Mouse (Mus musculus) kidney, adult 18-20 months (tissue): ENCODE results near the gene Tmcc3.
"Not testable (repeated sequence)": the region's sequence is repeated elsewhere in the genome, so short reads cannot be mapped to it uniquely, and the experiment has no call there.

ENCODE experiments used
- DNase-seq: peaks from one replicate; pipeline ENCODE4 v3.0.0; 2021

Gene Tmcc3

DNA sequence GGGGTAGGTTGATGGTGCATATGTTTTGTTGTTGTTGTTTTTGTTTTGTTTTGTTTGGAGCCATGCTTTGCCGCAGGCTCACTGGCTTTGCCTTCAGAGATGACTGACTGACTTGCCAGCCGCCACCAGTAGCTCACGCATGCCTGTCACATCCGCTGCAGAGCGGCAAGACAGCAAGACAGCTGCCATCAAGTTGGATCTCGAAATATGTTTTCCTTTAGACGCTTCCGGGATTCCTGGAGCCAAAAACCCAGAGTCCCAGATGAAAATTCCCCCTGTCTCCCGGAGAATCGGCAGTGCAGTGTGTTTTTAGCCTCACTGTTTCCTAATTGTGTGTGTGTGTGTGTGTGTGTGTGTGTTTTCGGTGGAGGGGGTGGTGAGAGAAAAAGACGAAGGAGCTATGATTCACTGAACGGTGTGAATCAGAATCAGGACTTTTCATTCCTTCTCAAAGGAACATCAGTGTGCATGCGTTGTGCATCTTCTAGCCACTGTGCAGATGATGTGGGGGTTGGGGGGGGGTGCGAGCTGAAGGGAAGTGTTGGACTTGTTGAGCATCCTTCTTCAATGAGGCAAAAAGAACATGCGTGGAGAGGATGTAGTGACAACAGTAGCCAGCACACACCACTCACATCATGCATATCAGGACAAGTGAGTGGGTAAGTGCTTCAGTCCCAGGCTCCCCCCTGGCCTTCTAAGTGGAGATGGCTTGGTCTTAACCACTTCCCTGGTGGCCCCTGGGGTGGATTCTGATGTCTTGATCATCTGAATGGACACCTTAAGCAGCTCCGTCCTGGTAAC, 208.8 kb downstream of the Tmcc3 start:
- DNase-seq: no peak

DNA sequence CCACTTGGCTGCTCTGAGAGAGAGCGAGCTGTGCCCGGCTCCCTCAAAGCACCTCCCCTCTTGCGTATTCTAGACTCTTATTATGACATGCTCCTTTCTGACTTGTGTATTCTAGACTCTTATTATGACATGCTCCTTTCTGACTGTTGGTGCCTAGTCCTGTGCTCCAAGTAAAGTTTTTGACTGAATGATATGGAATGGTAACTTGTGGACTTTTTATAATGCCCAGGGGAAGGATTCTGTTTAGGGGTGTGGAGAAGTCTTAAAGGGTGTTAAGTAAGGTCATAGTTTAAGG, 209.3 kb downstream of the Tmcc3 start:
- no peak for DNase-seq

DNA sequence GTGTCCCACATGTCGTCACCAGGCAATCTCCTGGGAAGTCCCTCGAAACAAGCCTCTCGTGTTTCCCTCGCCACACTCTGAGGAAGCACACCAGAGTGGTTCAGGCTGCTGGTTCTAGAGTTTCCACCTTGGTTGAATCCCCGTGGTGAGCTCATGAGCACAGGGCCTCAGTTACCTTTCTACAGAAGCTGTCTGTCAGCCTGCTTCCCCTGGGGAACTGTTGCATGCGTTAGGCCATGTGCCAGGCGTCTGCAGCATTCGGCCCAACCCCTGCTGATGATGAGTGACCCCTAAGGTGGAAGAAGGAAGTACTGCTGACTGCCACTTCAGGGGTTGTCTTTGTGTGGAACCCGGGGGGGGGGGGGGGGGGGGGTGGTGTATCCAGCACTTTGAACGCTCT, 210.0 kb downstream of the Tmcc3 start:
- no peak for DNase-seq

DNA sequence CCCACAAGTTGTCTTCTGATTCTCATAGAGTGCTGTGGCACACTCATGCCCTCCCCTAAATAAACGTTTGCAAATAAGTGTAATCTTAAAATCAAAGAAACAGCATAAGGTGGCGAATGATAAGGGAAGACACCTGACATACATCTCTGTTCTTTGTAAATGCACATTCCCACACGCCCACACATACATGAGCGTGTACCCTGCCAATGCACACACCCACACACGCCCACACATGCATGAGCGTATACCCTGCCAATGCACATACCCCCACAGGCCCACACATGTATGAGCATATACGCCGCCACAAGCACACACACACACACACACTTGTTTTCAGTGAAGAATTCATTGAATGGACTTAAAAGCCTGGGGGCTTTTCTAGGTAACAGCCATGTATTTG, 211.5 kb downstream of the Tmcc3 start:
- no peak for DNase-seq

DNA sequence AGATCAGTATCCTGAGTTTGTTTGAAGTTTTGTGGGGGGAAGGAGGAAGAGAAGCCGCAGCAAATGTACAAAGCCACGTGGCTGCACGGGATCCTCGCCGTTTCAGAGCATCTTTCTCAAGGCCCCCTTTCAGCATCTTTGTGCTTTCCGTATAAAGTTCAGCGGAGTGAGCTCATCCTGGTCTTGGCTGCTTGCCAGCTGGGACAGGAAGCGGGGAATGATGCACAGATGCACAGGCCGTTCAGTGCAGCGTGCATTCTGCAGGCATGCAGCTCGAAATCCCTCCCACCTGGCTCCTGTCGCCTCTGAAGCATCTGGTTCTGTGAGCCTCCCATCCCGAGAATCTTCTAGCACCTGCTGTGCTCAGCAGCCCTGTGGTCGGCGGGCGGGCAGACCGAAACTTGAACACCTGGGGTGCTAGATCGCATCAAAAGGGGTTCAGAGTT, 212.0 kb downstream of the Tmcc3 start:
- DNase-seq: peak; percentile 52

DNA sequence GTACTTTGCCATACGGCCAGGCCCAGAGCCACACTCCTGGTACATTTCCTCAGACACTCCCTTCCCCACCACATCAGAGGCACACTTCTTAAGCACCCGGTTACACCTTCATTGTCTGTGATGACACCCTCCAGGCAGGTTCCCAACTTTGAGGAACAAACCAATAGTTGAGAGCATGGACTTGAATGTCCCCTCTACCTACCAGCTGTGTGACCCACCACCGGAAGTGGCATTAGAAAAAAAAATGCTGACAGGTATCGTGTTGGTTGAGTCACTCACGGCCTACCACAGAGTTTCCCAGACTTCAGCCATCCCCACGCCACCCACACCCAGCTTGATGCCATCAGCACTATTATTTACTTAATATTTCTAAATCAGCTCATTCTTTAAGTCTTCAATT, 213.2 kb downstream of the Tmcc3 start:
- DNase-seq: no peak

DNA sequence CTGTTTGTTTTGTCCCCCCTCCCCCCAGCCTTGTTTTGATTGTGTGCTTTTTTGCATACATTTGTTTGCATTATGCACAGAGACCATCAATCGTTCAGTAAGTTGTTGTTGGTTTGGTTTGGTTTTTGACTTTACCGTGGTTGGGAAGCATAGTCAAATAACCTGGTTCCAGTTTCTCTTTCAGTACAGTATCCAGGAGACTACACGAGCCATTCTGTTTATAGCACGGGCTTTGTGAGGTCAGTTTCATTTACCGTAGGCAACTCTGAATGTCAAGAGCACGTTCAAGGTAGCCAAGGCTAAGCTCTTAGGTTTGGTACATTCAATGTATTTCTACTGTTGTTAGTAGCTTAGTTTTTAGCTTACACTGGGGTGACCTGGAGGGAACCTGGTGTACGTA, 214.0 kb downstream of the Tmcc3 start:
- no peak for DNase-seq

DNA sequence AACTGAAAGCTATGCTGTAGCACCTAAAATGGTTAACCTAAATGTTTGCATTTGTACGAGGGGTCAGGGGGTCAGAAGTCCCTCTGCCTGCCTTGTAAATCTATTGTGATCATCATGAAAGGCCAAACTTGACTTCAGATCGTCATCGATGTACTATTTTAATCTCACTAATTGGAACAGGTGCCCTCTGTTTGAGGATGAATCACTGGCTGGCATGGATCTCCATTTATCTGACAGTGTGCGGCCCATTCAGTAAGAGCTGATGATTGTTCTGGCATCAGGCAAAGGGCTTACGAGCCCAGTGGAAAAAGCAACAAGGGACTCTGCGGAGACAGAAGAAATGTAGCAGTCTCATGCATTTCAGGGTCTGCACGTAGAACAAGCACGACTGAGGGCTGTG, 215.1 kb downstream of the Tmcc3 start:
- DNase-seq: no peak

DNA sequence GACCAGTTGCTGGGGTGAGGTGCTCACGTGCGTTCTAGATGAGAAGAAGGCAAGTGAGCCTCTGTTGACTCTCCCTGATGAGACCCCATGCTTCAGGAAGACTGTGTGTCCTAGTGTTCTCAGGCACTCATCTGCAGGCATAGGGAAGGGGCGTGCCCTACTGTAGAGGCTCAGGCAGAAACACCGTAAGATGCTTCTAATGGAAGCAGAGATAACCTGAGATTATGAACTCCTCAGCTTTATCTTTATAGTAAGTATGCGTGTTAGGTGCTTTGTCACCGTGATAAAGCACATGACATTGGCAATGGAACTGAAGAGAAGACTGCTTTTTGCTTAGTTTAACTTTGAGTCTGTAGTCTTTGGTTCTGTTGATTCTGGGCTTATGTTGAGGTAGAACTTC, 215.5 kb downstream of the Tmcc3 start:
- no peak for DNase-seq

DNA sequence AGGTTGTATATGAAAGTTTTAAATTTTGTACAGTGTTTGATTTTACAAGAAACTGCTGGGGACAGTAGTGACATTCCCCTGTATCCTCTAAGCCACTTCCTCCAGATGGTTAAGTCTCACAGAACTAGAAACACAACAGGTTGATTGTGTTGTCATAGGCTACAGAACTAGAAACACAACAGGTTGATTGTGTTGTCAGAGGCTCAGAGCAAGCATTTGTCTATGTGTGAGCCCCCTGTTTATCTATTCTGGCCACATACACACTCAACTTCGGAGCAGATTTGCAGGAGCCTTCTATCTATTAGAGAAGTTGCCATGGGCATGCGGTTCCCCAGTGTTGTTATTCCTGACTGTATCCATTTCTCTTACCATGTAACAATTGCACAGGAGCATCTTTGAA, 218.3 kb downstream of the Tmcc3 start:
- DNase-seq: no peak

DNA sequence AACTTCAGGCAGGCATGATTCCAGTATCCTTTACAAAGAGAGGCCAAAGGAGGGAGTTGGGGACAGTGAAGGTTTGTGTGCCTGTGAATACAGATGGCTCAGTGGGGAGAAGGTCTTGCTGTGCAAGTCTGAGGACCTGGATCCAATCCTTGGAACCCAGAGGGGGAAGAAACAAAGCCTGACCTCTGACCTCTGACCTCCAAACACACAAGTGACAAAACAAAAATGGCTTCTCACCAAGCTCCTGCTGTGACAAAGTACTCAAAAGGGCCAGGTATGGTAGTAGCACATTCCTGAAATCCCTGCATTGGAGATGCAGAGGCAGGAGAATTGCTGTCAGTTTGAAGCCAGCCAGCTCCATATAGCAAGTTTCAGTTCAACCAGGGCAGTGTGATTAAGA, 219.7 kb downstream of the Tmcc3 start:
- DNase-seq: no peak

DNA sequence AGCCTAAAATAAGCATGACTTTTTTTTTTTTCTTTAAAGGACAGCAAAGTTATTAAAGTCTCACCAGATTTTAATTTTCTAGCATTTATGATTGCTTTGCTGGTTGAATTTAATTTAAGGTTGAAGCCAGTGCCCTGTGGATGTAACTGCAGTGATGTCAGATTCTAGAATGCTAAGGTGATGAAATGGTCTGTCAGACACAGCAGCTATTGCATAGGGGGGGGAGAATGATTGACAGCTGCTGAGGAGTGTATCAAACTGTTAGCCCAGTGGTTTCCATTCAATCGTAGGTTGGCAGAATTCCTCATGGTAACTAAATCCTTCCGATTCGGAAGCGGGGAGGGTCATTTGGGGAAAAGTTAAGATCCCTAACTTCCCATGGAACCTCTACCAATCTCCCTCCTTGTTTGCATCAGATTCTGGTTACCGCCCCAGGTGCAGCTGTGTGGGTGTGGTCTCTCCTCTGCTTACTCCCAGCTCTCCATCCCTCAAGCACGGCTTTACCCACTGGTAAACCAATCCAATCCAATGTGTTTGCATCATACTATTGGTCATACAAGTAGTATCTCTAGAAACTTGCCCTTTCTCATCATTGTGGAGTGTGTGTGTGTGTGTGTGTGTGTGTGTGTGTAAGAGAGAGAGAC, 221.5 kb downstream of the Tmcc3 start:
- no peak for DNase-seq

DNA sequence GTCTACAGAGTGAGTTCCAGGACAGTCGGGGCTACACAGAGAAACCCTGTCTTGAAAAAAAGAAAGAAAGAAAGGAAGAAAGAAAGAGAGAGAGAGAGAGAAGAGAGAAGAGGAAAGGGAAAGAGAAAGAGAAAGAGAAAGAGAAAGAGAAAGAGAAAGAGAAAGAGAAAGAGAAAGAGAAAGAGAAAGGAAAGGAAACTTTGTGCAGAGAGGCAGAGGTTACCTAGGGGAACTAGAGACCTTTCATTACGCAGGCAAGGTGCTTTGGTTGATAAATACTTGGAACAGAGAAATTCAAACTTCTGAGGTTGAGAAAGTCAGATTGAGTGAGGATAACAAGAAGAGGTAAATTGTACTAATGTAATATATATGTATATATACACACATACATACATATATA, 226.9 kb downstream of the Tmcc3 start:
- DNase-seq: not testable (repeated sequence)

DNA sequence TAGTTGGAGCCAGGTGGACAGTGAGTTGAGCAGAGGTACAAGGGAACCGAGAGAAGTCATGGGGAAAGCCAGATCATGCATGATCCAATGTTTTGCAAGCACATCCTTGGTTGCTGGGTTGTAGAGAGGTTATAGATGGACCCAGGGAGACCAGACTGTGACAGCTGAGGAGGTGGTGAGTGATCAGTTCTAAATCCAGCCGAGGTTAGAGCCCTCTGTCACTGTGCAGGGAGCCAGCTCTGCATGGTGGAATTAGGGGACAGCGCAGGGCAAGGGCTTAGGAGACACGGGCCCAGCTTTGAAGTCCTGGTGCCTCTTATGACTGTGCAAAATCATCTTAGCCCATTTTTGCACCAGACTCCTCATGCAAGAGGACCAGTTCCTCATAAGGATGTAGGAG, 228.5 kb downstream of the Tmcc3 start:
- no peak for DNase-seq

DNA sequence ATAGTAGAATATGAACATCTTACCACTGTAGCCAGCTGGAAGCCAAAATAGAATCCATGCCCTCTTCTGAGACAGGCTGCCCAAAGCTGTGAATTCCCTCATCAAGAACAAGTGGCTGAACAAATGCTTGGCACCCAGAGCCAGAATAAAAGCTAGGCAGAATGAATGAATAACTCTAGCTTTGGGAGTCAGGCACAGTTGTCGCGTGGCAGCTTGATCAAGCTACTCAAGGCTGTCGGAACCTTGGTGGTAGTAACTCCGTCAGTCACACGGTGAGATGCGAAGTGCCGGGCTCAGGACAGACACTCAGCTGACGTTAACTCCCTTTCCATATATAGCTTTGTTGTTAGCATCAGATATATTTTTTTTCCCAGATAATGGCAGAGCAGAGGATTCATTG, 232.2 kb downstream of the Tmcc3 start:
- DNase-seq: no peak

DNA sequence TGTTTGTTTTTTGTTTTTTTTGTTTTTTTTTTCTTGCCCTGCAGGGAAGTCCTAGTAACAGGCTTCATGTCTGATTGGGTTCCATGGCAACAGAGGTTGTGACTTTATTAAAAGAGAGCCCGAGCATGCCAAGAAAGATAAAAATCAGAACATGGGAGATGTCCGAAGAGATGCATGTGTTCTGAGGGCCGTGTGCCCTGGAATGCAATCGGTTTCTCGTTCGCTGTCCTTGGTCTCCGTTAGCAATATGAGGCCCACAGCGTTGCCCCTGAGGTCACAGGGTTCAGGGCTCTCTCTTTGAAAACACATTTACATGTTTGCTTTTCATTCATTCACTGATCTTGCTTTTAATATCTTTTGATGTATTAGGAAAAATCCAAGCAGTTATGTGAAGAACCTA, 233.1 kb downstream of the Tmcc3 start:
- no peak for DNase-seq

DNA sequence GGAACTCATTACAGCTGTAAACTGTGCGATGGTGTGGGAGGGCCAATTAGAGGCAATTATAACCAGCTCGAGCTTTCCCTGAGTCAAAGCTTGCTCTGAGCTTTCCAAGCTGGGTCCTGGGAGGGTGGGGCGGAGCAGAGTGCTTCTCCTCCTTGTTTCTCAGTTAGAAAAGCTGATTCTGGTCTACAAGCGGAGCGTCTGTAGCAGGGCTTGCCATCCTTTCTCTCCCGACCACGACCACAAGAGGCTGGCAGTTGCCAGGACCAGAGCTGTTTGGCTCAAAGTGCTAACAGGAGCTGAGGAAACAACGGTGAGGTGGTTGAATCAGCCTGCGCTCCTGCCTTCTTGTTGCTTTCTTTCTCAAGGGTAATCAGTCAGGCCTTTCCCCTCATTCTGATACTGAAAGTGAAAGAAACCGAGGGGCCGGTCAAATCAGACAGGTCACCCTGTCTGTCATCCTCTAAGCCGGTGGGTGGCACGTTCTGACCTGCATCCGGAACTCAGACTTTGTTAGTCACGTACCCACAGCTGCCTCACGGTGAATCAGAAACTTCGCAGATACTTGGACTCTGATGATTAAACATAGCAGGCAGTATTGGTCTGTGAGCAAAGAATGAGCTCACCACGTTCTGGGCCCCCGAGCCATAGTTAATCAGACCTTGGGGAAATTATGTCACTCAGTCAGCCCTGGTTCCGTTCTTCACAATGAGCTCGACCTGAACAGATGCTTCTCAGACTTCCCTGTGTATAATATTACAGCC, 233.7 kb downstream of the Tmcc3 start:
- DNase-seq: peak; percentile 65

DNA sequence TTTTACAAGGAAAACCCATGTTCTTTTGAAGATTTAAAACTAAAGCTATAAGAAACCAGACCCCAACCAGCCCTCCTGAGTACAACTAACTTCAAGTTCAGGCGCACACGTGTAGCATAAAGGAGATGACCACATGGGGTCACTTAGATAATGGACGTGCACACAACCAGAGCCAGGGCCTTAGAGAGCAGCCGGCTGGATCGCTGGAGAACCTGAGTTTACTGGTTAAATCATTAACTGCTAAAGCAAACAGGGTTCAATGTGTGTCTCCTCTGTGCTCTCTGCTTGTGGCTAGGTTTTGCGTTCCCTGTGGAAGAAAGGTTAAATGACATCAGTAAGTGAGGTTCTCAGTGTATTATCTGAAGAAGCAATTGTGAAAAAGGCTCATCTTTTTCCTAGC, 234.9 kb downstream of the Tmcc3 start:
- DNase-seq: peak; percentile 57

DNA sequence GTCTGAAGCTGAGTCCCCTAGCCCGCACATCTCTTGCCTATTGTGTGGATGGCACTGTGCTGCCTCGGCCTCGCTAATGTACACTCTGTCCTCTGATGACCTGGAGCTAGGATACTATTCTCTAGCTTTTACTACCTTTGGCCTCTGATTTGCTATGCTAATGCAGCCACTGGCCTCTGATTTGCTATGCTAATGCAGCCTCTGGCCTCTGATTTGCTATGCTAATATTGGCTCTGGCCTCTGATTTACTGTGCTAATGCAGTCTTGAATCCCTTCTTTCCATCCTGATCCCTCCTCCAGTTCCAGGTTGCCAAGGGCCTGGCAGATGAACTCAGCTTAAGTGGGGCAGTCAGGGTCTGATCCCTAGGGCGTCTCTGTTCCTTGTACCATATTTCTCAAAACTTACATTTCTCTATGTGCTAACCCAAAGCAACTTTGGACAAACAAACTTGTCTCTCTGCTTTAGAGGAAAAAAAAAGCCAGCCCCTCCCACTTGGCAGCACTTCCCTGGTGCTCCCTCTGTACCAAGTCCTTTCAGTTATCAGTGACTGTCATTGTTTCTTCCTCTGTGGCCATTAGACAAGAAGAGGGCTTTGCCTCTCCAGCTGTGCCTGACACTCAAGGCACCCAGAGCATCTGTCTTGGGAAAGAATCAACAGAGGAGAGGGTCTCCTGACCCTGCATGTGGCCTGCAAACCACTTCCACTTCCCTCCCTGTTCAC, 237.9 kb downstream of the Tmcc3 start:
- DNase-seq: peak; percentile 67

DNA sequence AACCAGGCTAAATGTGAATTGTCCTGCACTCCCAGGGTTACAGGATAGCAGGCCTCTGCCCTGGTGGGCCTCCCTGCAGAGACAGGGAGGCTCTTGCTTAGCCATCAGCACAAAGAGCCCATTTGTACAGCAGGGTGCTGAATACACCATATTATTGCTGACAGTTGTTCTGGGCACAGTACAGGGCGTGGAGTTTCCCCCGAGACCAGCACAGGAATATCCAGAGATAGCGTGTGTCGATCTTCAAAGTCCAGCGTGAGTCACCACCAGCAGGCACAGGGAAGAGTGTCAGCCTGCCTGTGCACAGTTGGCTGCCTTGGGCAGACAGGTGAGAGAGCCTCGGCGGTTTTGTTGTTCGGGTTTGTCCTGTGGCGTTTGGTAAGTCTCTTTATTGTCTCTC, 238.9 kb downstream of the Tmcc3 start:
- DNase-seq: no peak

DNA sequence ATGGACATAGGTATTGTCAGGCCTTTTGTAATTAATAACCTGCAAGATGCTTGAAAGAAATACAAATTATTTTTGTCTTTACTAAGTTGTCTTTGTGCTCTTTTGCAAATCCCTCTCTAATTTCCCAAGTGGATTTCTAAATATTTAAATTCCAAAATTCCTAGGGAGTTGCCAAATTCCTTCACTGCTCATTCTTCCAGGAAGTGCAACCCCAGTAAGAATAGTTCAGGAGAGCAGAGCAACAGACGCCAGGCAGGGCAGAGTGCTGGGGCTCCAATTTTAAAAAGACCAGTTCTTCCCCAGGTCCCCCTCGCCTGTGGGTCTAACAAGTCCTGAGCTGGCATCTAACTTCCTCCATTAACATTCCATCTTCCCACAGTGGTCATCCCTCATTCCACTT, 239.3 kb downstream of the Tmcc3 start:
- DNase-seq: no peak

DNA sequence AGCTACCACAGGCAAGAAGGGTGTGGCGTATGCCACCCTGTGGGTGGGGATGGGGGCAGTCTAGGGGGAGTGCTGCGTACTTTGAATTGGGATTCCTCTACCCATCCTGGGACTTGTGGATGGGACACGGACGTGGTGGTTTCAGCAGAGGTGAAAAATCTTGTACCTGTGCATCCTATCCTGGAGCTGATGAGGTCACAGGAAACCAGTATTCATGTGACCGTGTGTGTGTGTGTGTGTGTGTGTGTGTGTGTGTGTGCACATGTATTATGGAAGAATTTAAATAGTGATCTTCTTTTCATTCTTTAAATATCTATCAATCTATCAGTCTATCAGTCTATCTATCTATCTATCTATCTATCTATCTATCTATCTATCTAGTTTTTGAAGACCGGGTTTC, 239.8 kb downstream of the Tmcc3 start:
- no peak for DNase-seq

DNA sequence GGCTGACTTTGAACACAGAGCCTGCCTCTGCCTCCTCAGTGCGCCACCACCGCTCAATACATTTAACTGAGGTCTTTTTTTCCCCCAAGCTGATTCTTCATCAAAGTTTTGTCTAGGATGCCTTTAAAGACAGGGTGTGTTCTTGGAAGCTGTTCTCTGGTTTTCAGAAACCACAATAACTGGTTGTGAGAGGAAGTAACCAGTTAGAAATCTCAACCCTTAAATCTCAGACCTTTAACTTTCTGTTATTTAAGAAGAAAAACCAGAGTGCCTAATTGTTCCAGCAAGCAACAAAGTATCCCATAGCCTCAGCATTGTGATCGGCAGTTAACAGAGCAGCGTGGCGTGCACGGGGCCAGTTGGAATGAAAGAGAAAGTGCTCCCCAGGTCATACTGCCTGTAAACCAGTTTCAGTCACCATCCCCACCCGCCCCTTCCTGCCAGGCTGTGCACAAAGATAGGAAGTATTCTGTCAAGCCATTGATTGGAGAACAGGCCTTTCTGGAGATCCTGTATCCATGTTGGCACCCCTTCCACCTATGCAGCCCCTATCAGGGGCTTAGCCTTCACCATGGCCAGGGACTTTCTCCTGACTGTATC, 240.3 kb downstream of the Tmcc3 start:
- DNase-seq: no peak
